Mouse (Mus musculus) cerebellum, postnatal 4 days (tissue): ENCODE data around the gene Npc1l1.
"Not testable (repeated sequence)": the region's sequence is repeated elsewhere in the genome, so short reads cannot be mapped to it uniquely, and the experiment has no call there.

Experiments
- DNase-seq, 2 experiments: peaks; one replicate each; pipeline ENCODE4 v3.0.0; 2022; ENCODE audit warnings: low spot score in 2 of 2, mixed read lengths in 1 of 2

The Npc1l1 gene

GRCm38 (mm10) chr11:6230012-6230411, at the start of gene Npc1l1:
Npc1l1 (minus strand) TSS chr11:6230143.
- no peak for DNase-seq

DNA sequence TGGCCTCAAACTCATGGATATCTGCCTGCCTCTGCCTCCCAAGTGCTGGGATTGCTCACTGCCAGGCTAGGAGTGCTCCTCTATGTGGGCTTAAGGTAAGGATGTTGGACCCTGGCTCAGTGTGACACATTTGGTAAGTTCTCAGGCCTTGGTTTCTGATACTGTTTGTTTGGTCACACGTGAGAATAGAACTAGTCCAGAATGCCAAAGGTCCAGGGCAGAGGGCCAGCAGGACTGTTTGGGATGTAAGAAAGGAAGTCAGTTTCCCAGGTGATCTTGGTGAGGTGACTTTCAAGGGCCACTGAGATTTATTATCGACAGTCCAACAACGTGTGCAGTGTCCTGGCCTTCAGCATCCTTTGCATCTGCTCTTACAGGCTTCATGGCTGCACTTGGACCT, 46.5 kb upstream of the Npc1l1 start:
- no peak for DNase-seq

GRCm38 (mm10) chr11:6275094-6275484, 45.1 kb upstream of the Npc1l1 start:
- no peak for DNase-seq

DNA sequence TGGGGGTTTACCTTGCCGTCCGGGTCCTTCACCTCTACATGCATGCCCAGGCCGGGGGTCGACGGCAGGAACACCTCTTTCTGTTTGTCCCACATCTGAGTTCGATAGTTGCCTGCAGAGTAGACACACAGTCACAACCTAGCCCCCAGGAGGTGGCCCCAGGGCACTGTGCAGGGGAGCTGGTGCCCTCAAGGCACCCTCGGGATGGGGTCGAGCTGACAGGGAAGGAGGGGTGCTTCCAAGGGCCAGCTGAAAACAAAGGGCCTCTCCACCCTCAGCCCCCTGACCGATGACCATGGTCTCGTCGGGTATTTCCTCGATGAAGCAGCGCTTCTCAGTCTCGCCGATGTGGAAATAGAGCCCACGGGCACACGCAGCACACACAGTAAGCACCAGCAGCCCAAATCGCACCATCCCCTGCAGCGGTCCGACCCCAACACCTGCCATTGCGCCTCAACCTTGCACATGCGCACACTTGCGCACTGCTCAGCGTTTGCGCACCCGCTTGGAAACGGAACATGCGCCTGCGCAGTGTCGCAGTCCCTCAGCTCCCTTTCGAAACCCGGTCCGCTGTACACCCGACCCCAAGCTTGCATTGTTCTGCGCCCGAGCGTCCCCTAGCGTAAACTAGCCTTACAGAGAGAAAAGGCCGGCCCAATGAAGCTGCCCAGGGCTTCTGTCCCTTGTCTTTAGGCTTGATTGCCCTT, 44.6 kb upstream of the Npc1l1 start, which contains the start of gene Tmed4:
TSS of gene Tmed4 (minus strand) at position 484 of the 707 bp plus-strand sequence.
- peak; percentile 98 to 99 for DNase-seq

DNA sequence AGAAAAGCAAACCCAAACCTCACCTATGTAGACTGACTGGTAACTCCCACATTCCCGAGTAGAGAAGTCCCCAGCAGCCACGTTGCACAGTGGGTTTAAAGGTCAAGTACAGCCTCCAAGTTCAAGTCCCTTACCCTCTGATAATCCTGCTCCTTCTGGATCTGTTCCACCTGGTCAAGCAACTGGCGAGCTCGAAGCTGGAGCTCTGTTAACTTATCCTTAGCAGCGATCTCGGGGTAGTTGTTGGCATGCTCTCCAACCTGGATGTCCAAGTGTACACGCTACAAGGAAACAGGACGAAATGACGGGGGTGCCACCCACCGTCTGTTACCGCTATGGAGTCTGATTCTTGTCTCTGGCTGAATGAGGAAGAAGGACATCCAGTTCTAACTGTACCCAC, 43.7 kb upstream of the Npc1l1 start:
- no peak for DNase-seq

GRCm38 (mm10) chr11:6267320-6268254, 37.6 kb upstream of the Npc1l1 start, which contains the start of gene Ddx56:
Ddx56 (minus strand) TSS chr11:6267772.
- peak; percentile 71 to 86 for DNase-seq

- DNase-seq, result no peak
Measured at GRCm38 (mm10) chr11:6266621-6267020, 36.7 kb upstream of the Npc1l1 start.

- peak; percentile 51 to 79 for DNase-seq
Measured at GRCm38 (mm10) chr11:6261434-6262082, 31.6 kb upstream of the Npc1l1 start.

DNA sequence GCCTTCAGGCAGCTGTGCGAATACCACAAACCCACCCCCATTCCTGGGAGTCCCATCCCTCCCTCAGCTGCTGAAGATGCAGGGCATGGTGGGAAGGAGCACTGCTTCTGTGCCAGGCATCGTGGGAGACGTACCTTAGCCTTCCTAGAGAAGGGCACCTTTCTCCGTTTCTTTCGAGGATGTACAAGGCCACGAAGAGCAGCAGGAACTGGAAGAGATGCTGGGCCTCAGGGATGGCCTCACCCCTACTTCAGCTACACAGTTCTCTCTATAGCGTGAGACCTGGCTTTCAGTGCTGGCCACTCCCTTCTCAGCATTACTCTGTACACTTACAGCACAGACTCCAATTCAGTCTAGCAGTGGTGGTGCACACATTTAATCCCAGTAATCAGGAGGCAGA, 29.5 kb upstream of the Npc1l1 start:
- DNase-seq, result no peak

DNA sequence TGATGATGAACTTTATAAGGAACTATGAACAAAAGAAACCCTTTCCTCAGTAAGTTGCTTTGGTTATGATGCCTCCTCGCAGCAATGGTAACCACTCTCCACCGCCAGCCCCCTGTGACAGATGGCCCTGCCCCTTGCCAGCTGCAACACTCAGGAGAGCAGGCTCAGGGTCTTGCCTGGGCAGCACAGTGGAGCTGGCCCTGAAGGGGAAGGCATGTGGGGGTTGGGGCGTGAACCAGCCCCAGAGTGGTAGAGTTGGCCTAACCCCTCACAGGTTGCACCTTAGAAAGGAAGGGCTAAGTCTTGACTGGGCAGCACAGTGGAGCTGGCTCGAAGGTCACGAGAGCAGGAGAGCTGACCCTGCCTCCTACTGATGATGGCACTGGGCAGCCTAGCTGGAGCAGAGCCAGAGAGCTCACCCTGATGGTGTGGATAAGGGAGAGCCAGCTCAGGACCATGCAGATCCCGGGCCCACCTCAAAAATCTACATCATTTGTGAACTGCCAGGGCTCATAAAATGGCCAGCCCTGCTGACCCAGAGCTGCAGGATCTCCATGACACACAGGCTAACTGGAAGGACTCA, 26.6 kb upstream of the Npc1l1 start:
- no peak for DNase-seq

DNA sequence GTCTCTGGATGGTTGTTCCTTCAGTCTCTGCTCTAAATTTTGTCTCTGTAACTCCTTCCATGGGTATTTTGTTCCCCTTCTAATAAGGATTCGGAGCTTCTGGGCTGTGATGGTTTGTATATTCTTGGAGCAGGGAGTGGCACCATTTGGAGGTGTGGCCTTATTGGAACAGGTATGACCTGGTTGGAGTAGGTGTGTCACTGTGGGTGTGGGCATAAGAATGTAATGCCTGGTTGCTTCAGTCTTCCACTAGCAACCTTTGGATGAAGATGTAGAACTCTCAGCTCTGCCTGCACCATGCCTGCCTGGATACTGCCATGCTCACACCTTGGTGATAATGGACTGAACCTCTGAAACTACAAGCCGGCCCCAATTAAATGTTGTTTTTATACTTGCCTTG, 24.7 kb upstream of the Npc1l1 start:
- DNase-seq, result not testable (repeated sequence)

GRCm38 (mm10) chr11:6252824-6253223, 22.9 kb upstream of the Npc1l1 start:
- no peak for DNase-seq

GRCm38 (mm10) chr11:6252248-6252647, 22.3 kb upstream of the Npc1l1 start:
- no peak for DNase-seq

- DNase-seq, result no peak
Measured at GRCm38 (mm10) chr11:6244707-6245106, 14.8 kb upstream of the Npc1l1 start.

DNA sequence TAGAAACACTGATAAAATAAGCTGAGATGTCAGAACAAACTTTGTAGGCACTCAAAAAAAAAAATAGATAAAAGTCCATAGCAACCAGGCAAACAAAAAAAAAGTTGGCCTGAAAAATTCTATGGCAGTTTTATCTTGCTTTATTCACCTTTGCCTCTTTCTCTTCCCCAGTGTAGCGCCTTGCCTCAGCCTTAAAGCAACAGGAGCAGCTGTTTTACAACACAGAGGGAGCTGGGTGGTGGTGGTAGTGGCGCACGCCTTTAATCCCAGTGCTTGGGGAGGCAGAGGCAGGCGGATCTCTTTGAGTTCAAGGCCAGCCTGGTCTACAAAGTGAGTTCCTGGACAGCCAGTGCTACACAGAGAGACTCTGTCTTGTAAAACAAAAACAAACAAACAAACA, 3.1 kb upstream of the Npc1l1 start:
- no peak for DNase-seq

DNA sequence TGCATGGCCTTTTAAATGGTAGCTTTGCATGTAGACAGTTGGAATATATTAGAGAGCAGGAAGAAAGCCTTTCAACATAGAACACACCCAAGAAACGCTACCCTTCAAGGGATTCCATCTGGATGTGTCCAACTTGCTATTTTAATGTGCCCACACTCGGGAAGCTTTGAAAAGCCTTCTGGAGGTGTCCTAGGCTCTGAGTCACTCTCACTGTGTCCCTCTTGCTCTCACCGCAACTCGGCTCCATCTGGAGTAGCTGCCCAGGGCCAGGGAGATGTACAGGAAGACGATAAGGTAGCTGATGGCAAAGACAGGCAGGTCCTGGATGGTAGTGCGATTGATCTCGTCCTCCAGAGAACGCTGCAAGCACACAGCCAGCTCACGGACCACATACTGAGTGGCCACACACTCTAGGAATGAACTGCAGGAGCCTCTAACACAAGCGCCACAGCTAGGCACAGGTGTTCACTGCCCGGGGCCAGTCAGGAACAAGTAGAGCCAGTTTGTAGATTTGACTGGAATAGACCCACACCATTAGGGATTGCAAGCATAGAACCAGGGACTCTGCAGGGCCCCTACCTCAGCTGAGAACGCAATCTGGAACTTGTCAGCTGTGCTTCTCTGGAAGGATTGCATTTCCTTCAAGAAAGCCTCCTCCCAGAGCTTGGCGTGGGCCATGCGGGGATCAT, 5.3 kb downstream of the Npc1l1 start:
- DNase-seq, result no peak

- no peak for DNase-seq
Measured at GRCm38 (mm10) chr11:6222187-6222586, 7.8 kb downstream of the Npc1l1 start.

GRCm38 (mm10) chr11:6219967-6220366, 10.0 kb downstream of the Npc1l1 start:
- DNase-seq, result no peak

DNA sequence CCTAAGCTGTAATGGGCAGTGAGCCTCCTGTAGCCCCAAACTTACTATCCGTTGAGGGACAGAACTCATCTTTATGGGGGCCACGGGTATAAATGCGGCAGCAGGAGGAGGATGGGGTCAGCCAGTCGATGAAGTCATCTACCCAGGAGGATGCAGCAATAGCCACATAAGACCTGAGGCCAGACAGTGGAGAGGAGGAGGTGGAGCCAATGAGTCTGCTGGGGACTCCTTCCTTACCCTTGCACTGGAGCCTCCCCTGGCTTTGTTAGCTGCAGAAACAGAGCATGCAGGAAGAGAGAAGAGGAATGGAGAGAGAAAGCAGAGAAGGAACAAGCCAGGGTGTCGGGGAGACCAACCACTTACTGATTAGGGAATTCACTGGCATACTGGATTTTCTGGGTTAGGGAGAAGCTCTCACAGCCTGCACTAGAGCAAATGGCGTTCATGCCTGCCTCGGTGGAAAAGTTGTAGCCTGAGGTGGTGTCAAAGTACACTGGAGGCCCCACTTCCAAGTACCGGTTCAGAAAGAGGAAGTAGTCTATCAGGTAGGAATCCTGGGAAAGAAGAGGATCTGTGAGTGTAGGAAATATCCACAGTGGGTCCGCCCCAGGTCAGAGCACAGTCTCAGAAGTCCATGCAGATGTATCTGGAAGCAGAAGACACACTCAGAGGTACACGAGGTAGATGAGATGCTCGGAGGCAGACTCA, 11.6 kb downstream of the Npc1l1 start:
- DNase-seq, result no peak

GRCm38 (mm10) chr11:6216834-6217233, 13.1 kb downstream of the Npc1l1 start:
- no peak for DNase-seq

GRCm38 (mm10) chr11:6208158-6208557, 21.8 kb downstream of the Npc1l1 start:
- no peak for DNase-seq
